Mouse (Mus musculus) small intestine, adult 2 months (tissue): Measurements from ENCODE around the gene Mcur1.

Experiments
- CTCF ChIP-seq: fragments of 200-500 bp; IDR thresholded peaks from 2 replicates; pipeline ENCODE4 v1.5.1; 2012; ENCODE audit warnings: low read depth, mild to moderate bottlenecking, control low read depth, inconsistent platforms, low read length, moderate library complexity, mixed read lengths; ENCODE audit not compliant: insufficient replicate concordance, insufficient read length; ENCODE audit errors: extremely low read depth
- POLR2A ChIP-seq: fragments of 200-500 bp; IDR thresholded peaks from 2 replicates; pipeline ENCODE4 v1.6.1; 2012; ENCODE audit warnings: low read depth, mild to moderate bottlenecking, control low read depth, inconsistent platforms, low read length, moderate library complexity

DNA sequence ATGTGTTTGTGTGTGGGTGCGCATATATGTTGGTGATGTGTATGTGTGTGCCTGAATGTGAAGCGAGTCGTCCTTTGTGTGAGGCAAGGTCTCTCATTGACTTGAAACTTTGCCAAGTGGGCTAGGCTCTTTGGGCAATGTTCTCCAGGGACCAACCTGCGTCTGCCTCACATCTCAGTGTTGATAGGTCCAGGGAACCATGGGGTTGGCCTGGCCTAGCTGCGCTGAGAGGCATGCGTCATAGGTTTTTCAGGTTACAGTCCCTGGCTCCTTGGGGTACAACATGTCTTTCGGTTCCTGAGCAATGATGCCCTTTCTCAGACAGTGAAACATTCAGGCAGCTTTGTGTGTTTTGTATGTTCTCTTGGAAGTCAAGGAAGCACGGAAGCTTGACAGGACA is 6.2 kb upstream of the Mcur1 start:
- TF ChIP-seq CTCF (no peak), POLR2A (no peak)
